Mouse (Mus musculus) retina, postnatal 7 days (tissue): ENCODE results near the gene Gm38393.

Experiments
- DNase-seq: peaks from one replicate; pipeline ENCODE4 v3.0.0-alpha.2; 2012; ENCODE audit warnings: low read depth, low spot score

Gene Gm38393

DNA sequence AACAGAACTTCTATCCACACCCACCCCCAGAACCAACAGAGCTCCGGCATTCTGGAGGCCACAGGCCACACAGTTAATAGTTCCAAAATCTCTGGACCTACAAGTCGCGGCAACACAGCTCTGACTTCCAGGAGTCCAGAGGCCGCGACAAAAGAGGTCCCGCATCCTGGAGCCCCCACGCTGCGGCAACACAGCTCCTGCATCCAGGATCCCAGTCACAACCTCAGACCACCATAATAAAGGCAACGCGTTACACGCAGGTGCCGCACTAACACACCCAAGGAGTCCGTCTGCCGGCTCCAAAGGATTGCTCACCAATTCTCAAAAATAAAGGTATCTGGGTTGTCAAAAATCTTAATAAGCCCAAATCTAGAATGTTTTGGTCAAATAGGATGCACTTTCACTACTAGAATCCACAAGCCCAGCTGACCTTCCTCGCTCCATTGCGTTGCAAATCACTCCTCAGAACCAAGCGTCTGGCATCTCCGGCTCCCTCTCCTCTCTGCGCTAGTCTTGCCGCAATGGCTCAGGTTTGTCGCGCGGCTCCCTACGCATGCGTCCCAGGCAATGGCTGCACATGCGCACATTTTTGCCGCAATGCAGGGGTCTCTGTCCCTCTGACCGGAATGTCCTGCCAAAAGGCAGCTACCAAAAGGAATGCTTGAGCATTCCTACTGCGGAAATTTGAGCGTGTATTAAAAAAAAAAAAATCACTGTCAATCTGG, at the start of gene Gm38393, which contains the start of gene Snurf:
TSS of gene Gm38393 (minus strand) at position 459 of the 725 bp plus-strand sequence.
TSS of gene Snurf (minus strand) at position 444 of the 725 bp plus-strand sequence.
- peak; percentile 41 for DNase-seq

DNA sequence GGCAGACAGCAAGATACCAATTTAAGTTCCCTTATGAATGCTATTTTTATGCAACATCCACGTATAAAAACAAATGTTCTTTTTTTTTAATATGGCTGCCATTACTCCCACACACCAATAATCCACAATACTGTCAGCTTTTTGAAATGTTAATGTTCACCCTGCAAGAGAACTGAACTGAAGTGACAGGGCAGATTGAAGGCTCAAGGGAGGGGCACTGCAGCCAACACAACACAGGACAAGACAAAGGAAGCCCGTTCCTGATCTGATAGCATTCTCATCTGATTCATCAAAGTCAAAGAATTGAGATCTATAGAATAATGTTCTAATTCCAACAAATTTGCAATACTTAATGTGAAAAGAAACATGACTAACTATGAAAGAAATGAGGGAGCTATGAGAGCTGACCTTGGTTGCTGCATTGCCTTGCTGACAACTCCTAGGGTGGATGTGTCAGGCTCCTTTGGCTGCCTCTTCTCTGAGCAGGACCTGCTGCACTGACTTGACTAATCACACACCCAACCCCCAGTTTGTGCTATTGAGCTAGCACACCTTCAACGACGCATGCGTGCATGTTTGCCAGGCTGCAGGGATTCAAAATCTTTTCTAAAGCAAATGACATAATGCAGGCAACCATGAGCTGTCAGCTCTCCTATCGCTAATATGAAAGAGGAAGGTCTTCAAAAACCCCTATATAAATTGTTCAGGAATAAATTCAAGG, 42.8 kb upstream of the Gm38393 start:
- DNase-seq: no peak

DNA sequence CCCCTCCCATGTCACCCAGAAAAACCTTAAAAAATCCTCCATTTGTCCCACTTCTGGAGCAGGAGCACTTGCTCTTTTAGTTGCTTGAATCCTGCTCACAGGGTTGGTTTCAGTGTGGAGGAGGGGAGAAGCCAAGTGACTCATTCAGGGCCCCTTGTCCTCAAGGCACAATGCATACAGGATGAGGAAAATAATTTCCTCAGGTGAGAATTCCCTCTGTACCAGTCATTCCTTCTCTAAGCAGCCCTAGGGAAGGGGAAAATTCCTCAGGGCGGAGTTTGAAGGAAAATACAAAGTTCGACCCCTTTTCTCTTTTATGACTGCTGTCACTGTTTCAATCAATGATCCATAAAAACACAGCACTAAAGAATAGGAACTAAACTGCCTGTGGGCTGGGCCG, 8.3 kb upstream of the Gm38393 start:
- DNase-seq: no peak

DNA sequence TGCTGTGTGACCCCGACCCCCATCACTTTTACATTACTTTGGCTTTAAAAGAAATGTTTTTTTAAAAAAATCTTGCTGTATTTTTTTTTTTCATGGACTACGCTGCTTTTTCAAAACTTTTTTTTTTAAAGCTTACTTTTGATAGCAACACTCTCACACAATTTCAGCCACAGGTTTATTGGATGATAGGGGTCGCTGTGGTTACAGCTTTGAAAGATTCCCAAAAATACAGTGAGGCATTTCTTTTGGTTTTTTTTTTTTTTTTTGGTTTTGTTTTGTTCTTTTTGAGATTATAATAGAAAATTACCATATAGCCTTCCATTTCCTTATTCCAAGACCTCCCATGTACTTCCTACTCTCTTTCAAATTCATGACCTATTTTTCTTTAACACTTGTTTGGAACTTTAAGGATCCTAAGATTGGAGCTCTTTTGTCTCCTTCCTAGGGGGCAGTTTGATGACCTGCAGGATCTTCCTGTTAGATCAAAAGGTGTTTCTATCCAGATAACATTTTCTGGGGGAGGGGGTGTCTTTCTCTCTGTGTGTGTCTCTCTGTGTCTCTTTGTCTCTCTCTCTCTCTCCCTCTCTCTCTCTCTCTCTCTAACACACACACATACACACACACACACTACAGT, 3.0 kb upstream of the Gm38393 start:
- no peak for DNase-seq

DNA sequence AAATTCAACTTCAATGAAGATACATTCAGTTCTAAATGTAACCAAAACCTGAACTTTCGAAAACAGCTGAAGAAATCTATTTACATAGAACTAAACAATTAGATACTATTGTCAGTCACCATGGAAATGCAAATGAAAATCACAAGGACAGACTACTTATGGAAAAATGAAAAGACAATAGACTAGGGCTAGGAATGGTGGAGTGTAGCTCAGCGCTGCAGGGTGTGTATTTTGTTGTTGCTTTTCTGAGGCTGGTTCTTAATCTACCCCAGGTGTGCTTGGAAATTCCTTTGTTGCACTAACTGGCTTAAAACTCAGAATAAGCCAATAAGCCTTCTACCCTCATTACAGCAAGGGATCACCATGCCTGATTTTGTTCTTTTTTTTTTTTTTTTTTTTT, 1.4 kb upstream of the Gm38393 start:
- no peak for DNase-seq

DNA sequence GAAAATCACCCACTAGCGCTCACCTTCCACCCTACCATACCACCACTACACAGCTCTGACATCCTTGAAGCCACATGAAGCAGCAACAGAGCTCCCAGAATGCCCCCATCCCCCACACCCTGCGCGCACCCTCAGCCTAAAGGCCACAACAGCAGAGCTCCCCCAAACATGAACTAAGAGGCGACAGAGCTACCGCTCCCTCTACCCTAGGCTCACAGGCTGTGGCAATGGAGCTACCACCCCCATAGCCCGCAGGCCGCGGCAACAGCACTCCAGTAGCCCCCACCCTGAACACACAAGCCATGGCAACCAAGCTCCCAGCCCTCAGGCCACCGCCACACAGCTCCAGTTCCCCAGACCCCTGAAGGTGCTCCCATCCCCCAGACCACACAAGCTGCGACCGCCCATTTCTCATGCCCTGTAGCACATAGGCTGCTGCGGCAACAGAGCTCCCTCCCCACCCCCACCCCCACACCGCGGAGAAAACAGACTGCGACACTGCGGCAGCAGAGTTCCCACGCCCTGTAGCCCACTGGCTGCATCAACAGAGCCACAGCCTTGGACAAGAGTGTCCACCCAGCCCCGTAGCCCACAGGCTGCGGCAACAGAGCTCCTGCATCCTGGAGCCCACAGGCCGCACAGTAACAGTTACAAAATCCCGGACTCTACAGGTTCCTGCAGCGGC, 801 bp downstream of the Gm38393 start:
- no peak for DNase-seq

DNA sequence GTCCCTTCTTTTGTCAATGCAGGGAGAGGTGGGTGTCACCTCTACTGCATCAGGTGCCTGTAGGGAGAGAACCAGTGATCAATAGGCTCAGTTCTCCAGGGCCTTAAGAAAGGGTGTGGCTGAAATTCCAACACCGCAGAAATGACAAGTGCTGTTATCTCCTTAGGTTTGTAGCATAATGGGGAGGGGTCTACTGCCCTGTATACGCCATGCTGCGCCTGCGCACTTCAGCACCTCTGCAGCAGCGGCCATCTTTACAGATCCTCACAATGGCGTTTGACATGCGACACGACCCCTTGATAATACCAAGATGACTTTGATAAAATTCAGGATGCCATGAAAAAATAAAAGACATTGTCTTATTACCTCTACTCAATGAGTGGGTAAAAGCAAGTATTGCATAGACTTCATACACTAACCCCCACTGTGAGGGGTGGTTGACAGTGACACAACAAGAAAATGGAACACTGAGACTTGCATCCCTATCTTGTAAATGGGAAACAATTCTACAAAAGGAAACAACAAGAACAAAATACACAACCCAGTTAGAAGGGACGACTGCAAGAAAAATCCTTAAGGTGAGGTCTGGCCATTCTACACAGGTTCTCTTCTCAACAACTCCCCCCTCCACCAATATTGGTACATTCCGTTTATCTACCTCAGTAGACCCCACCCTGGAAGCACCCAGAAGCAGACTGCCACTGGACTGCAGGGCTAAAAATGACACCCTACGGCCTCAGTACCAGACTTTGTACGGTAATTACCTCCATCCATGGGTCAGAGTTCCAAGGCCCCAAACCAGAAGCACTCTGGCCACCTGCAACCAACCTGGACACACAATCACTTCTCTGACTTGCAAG, 1.6 kb downstream of the Gm38393 start:
- peak; percentile 34 for DNase-seq

DNA sequence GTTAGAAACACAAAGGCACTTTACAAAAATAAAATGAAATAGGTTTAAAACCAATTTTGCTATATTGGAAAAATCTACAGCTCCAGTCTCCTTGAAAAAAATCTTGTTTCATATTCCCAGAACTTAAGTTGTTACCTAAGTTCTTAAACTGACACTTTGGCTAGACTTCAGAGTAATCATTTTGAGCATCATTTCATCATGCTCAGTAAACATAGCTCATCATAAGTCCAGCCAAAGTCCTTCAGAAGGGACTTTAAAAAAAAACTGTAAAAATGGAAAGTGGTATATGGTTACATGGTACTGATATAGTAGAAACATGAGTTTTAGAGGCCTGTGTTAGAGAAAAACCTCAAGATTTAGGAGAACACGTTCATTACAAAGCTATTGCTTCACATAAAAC, 26.2 kb downstream of the Gm38393 start:
- DNase-seq: no peak
